Mouse (Mus musculus) liver, postnatal 0 days (tissue): ENCODE measurements at regions not wholly inside any gene's neighbourhood (a gene's known extent, or its start where the extent isn't known, plus 50 kb on each side); places are given as distances from the start of the nearest gene placed in this dataset.
A peak's percentile ranks its signal among the peaks of the same experiment; 100 is the strongest.

Experiments
- ATAC-seq: fragments of 200-750 bp; cut with Nextera tagmentation; 2 replicates; pipeline ENCODE4 v1.8.0; 2017; ENCODE audit warnings: mild to moderate bottlenecking, moderate library complexity
- DNase-seq: peaks from one replicate; pipeline ENCODE4 v3.0.0-alpha.2; 2016
- H3K27ac ChIP-seq: fragments of 300-500 bp; sonication (generic); 2 replicates; pipeline ENCODE4 v1.5.1; 2014; ENCODE audit warnings: antibody characterized with exemption, moderate library complexity, mild to moderate bottlenecking, low read depth
- H3K27me3 ChIP-seq: fragments of 300-500 bp; sonication (generic); 2 replicates; pipeline ENCODE4 v1.6.1; 2014; ENCODE audit warnings: low read length, control low read depth, mixed read lengths; ENCODE audit not compliant: insufficient read depth
- H3K36me3 ChIP-seq: fragments of 300-500 bp; sonication (generic); replicated peaks from 2 replicates; pipeline ENCODE4 v1.6.1; 2014; ENCODE audit warnings: mild to moderate bottlenecking, control low read depth, low read length, moderate library complexity, mixed read lengths; ENCODE audit not compliant: insufficient read depth
- H3K4me1 ChIP-seq: fragments of 300-500 bp; sonication (generic); 2 replicates; pipeline ENCODE4 v1.6.1; 2014; ENCODE audit warnings: antibody characterized with exemption, mild to moderate bottlenecking, control low read depth; ENCODE audit not compliant: insufficient read depth
- H3K4me2 ChIP-seq: fragments of 300-500 bp; sonication (generic); 2 replicates; pipeline ENCODE4 v1.6.1; 2014; ENCODE audit warnings: low read depth, mild to moderate bottlenecking, low read length, moderate library complexity, mixed read lengths
- H3K4me3 ChIP-seq: fragments of 300-500 bp; sonication (generic); 2 replicates; pipeline ENCODE4 v1.5.1; 2014; ENCODE audit warnings: low read depth, low read length
- H3K9ac ChIP-seq: fragments of 300-500 bp; sonication (generic); replicated peaks from 2 replicates; pipeline ENCODE4 v1.6.1; 2014; ENCODE audit warnings: mild to moderate bottlenecking, moderate library complexity
- H3K9me3 ChIP-seq: fragments of 300-500 bp; sonication (generic); 2 replicates; pipeline ENCODE4 v1.6.1; 2016; ENCODE audit warnings: mild to moderate bottlenecking, control low read depth, low read length, mixed read lengths
- CTCF ChIP-seq: sonication (generic); IDR thresholded peaks from 2 replicates; pipeline ENCODE4 v1.5.1; 2016; ENCODE audit warnings: antibody characterized with exemption, low read depth
- EP300 ChIP-seq: IDR thresholded peaks from 2 replicates; pipeline ENCODE4 v1.6.1; 2016; ENCODE audit warnings: antibody characterized with exemption, low read depth, mild to moderate bottlenecking
- WGBS: fragments of 180-500 bp; shearing (Covaris S2); extraction: QIAGEN DNeasy Blood & Tissue Kit; methylation state at CpG from one replicate; pipeline ENCODE4 v1.1.7; 2014; ENCODE audit not compliant: insufficient replicate concordance; 5-methylcytosine and 5-hydroxymethylcytosine counted together

DNA sequence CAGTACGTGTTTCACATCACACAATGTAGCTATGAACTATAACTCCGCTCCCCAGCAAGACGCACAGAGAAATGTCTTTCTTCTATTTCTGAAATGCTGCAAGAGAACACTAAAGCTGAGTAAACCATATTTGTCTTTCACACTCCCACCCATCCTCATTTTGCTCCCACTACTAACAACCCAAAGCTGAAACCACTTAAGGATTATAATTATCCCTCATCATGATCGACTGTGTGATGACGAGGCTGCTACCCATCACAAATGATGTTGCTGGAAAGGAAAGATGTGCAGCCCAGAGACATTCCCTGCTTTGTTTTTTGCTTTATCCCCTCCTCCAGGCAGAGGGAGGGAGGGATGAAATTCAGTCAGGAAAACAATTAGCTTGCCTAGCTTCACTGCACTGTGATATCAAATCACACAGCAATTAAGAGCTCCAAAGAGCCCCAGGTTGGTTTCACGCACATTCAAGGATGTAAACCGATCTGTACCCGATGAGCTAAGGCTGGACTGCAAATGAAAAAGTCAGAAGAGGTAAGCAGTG is 183.5 kb upstream of the Tbl1xr1 start:
- WGBS: 79% methylated on average over 8 of the region's 8 CpGs
- no peaks in the 10 kb centered on the region for H3K36me3 ChIP-seq
- no peak overlapping the region for H3K9ac ChIP-seq
- no peak overlapping the region for H3K4me3 ChIP-seq
- H3K27me3 ChIP-seq: no peaks in the 10 kb centered on the region
- H3K4me2 ChIP-seq: no peak overlapping the region
- no peak overlapping the region for H3K27ac ChIP-seq
- DNase-seq (no peak), ATAC-seq (no peak)
- no peaks in the 10 kb centered on the region for H3K9me3 ChIP-seq
- TF ChIP-seq EP300 (no peak), CTCF (no peak)
- no peaks in the 10 kb centered on the region for H3K4me1 ChIP-seq

DNA sequence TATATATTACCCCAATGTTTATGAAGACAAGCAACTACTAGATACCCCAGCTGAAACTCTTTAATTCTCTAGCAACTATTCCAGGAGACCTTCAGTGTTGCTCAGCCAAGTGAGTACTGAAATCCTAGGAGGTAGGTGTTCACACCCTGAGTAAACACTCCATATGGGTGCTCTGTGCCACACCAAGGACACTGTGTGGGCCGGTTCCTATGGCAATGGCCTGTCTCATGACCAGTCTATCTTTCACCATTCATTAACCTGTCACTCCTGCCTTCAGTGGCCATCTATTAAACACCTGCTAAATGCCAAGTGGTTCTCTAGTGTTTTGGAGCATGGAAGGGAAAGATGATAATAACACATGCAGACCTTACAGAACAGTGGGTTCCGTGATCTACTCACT is 180.9 kb upstream of the Tbl1xr1 start:
- WGBS: 78% methylated on average over 2 of the region's 2 CpGs
- ATAC-seq: peak; percentile 75
- H3K4me3 ChIP-seq: no peak overlapping the region
- no peak overlapping the region for H3K4me2 ChIP-seq
- H3K9ac ChIP-seq: no peak overlapping the region
- no peaks in the 10 kb centered on the region for H3K4me1 ChIP-seq
- H3K27me3 ChIP-seq: no peaks in the 10 kb centered on the region
- no peaks in the 10 kb centered on the region for H3K9me3 ChIP-seq
- no peak overlapping the region for H3K27ac ChIP-seq
- H3K36me3 ChIP-seq: no peaks in the 10 kb centered on the region
- TF ChIP-seq CTCF (no peak), EP300 (no peak)
- no peak for DNase-seq

DNA sequence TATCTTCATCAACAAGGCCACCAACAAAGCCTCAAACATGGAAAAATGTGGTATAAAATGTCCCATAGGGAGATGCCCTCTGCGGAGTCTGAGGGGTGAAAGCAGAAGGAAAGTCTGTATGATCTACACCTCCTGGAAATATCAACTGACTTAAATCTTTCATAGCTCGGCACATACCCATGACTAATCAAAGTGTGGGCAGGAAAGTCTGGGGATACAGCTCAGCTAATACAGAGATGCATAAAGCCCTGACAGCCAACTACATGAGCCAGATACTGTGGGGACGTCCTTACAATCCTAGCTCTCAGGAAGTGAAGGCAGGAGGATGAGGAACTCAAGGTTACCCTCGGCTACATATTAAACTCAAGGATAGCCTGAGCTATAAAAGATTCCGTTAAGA is 178.2 kb upstream of the Tbl1xr1 start:
- Histone ChIP-seq H3K4me1 (no peaks in the 10 kb centered on the region), H3K9ac (no peak overlapping the region), H3K36me3 (no peaks in the 10 kb centered on the region), H3K27me3 (no peaks in the 10 kb centered on the region), H3K9me3 (no peaks in the 10 kb centered on the region), H3K4me3 (no peak overlapping the region), H3K27ac (no peak overlapping the region), H3K4me2 (no peak overlapping the region)
- TF ChIP-seq CTCF: no peak
- no peak for TF ChIP-seq EP300
- 65% methylated on average over 5 of the region's 5 CpGs for WGBS
- ATAC-seq (no peak), DNase-seq (no peak)

DNA sequence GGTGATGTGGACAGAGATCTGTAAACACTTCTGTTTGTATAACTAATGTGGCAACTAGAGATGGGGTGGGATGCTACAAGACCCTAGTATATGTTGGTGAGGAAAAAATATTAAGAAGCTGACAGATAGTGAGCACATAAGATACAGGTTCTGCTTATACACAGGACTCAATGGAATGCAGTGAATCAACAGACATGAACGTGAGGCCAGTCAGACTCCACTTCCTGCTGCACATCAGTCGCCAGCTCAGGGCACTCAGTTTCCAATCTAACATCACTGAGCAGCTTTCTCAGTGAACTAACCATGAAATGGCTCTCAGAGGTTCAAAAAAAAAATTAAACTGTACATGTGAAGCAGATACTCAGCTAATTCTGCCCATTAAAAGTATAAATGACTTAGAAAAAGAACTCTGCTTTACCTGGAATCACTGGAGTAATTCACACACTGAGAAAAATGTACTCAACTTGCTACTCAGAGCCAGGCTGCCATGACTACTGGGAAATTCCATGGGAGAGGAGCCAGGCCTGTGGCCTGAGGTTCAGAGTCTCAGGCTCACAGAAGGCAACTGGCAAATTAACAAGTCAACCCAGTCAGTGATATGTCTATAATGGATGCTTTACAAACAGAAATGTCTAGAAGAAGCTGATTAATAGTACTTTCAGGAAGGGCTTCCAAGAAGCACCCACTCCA is 170.9 kb upstream of the Tbl1xr1 start:
- no peaks in the 10 kb centered on the region for H3K27me3 ChIP-seq
- H3K27ac ChIP-seq: no peak overlapping the region
- no peaks in the 10 kb centered on the region for H3K9me3 ChIP-seq
- ATAC-seq: no peak
- H3K4me2 ChIP-seq: no peak overlapping the region
- DNase-seq: no peak
- TF ChIP-seq CTCF: no peak
- no peak for TF ChIP-seq EP300
- no peaks in the 10 kb centered on the region for H3K36me3 ChIP-seq
- WGBS: 18% methylated on average over 2 of the region's 2 CpGs
- H3K4me3 ChIP-seq: no peak overlapping the region
- H3K4me1 ChIP-seq: peaks cover 10% of the 10 kb centered on the region
- H3K9ac ChIP-seq: no peak overlapping the region

DNA sequence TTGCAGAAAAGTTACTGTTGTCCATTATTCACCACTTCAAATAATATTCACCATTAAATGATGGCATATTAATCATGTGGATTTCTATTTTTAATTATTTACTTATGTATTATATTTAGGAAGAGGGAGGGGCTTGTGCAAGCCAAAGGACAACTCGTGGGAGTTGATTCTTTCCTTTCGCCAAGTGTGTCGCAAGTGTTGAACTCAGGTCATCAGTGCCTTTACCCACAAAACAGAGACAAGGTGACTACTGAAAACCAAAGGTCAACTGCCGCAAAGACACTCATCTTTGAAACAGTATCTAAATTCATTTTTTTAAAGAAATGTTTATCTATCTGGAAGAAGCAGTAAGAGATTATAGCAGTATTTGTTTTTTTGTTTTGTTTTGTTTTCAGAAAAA is 167.6 kb upstream of the Tbl1xr1 start:
- H3K36me3 ChIP-seq: no peaks in the 10 kb centered on the region
- TF ChIP-seq EP300 (no peak), CTCF (no peak)
- WGBS: 62% methylated on average over 4 of the region's 4 CpGs
- no peaks in the 10 kb centered on the region for H3K27me3 ChIP-seq
- ATAC-seq (peak; percentile 84), DNase-seq (peak; percentile 22)
- H3K9me3 ChIP-seq: no peaks in the 10 kb centered on the region
- no peak overlapping the region for H3K4me3 ChIP-seq
- no peak overlapping the region for H3K9ac ChIP-seq
- 0 out of 2 replicates have a peak overlapping the region, but pooled peaks have one; percentile 35 for H3K27ac ChIP-seq
- H3K4me2 ChIP-seq: 0 out of 2 replicates have a peak overlapping the region, but pooled peaks have one; percentile 2
- H3K4me1 ChIP-seq: peaks cover 10% of the 10 kb centered on the region

DNA sequence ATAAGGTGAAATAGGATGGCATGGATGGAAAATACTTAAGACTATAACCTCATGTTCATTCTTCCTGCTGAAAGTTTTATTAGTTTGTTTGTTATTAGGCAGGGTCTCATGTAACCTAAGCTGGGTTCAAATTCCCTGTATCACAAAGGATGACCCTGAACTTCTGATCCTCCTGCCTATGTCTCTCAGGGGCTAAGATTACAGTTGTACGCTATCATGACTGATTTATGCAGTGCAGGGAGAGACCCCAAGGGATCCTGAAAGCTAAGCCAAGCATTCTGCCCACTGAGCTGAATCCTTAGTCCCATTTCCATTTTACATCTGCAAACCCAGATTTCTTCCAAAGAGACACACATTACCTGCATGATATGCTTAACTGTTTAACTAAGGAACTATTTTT is 166.4 kb upstream of the Tbl1xr1 start:
- Histone ChIP-seq H3K36me3 (no peaks in the 10 kb centered on the region), H3K4me1 (peaks cover 10% of the 10 kb centered on the region), H3K4me2 (no peak overlapping the region), H3K27ac (no peak overlapping the region), H3K4me3 (no peak overlapping the region), H3K9me3 (no peaks in the 10 kb centered on the region), H3K27me3 (no peaks in the 10 kb centered on the region), H3K9ac (no peak overlapping the region)
- DNase-seq (no peak), ATAC-seq (no peak)
- 72% methylated on average over 1 of the region's 1 CpGs for WGBS
- TF ChIP-seq CTCF (no peak), EP300 (no peak)
